Mouse (Mus musculus): ENCODE measurements around the gene Clstn1. TPM values are rescaled to one million over a fixed set of nuclear protein-coding genes. Genes with fewer than 3 reads are reported as not detected.

Gene Clstn1
- total and polyA plus RNA-seq, 2 experiments from 2014 or later, result 206 to 590 TPM

GRCm38 (mm10) chr4:149546797-149547444 lies 39.3 kb upstream of the Clstn1 start:
- no peak for TF ChIP-seq CTCF (IDR thresholded peaks at IDR 0.05; ENCODE audit: low read depth)
- no peak overlapping the region for H3K27ac ChIP-seq
- WGBS, result 88% methylated on average over 9 of the region's 9 CpGs
- no peak overlapping the region for H3K4me2 ChIP-seq (ENCODE audit: low read depth, low read length)
- peaks cover 22% of the 10 kb centered on the region; the same call in 1 of the 2 replicates for H3K36me3 ChIP-seq (ENCODE audit: insufficient read depth, low read length)
- DNase-seq (ENCODE audit: low spot score), result no peak
- ATAC-seq, result no peak
- H3K9me3 ChIP-seq (ENCODE audit: low read length), result no peaks in the 10 kb centered on the region
- no peak overlapping the region for H3K9ac ChIP-seq (replicated peaks; ENCODE audit: low read length)
- no peaks in the 10 kb centered on the region for H3K27me3 ChIP-seq (ENCODE audit: insufficient read depth, low read length)
- no peaks in the 10 kb centered on the region for H3K4me1 ChIP-seq (ENCODE audit: insufficient read depth, low read length)
- H3K4me3 ChIP-seq (ENCODE audit: low read length), result no peak overlapping the region

DNA sequence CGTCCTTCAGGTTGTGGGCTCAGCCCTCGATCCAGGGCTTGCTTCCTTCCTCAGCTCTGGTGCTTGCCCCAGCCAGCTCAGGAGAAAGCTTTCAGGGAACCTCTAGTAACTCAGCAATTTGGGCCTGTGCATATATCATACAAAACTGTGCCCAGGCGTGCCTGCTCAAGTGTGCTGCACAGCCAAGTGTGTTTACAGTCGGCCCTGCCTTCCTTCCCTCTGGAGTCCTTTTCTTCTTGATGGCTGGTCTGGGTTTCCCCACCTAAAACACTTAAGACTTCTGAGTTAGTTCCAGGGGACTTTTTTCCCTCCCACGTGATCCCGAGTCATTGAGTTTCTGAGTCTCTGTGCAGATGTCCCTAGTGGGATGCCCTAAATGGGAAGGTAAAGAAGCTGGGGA lies 38.7 kb upstream of the Clstn1 start:
- WGBS, result 86% methylated on average over 6 of the region's 6 CpGs
- Histone ChIP-seq H3K27me3 (ENCODE audit: insufficient read depth, low read length) (no peaks in the 10 kb centered on the region), H3K4me1 (ENCODE audit: insufficient read depth, low read length) (no peaks in the 10 kb centered on the region), H3K4me2 (ENCODE audit: low read depth, low read length) (no peak overlapping the region), H3K36me3 (ENCODE audit: insufficient read depth, low read length) (peaks cover 25% of the 10 kb centered on the region; the same call in 1 of the 2 replicates), H3K9me3 (ENCODE audit: low read length) (no peaks in the 10 kb centered on the region), H3K9ac (replicated peaks; ENCODE audit: low read length) (no peak overlapping the region), H3K27ac (no peak overlapping the region), H3K4me3 (ENCODE audit: low read length) (no peak overlapping the region)
- no peak for TF ChIP-seq CTCF (IDR thresholded peaks at IDR 0.05; ENCODE audit: low read depth)
- ATAC-seq (no peak), DNase-seq (ENCODE audit: low spot score) (no peak)

DNA sequence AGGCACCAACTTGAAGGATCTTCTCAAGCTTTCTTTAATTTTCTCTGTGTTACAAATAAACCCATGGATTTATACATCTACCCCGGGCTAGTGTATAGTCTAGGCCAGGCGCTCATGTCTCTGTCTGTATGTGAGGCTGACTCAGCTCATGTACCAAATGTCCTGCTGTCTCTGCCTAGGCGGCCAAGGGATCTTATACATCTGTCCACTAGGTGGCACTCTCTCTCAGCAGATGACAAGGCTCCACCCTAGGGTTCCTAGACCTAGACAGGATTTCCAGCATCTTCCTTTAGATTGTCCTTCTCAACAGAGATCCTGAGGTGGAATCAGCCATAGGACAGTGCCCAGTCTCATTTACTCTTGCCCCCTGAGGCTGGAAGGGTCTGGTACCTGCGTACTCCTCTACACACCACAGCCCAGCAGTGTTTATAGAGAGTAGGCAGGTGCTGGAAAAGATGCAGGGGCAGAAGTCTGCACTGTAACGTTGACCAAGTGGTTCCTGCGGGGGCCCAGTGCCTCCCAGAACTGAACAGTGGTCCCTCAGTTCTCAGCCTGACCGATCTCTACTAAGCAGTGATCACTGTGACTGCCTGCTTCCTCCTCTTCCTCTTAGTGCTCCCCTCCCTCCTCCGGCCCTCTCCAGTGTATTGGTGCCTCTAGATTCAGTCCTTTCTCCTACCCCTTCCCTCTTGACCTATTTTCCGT lies 36.9 kb upstream of the Clstn1 start:
- H3K27ac ChIP-seq, result no peak overlapping the region
- no peaks in the 10 kb centered on the region for H3K27me3 ChIP-seq (ENCODE audit: insufficient read depth, low read length)
- no peaks in the 10 kb centered on the region for H3K9me3 ChIP-seq (ENCODE audit: low read length)
- H3K4me2 ChIP-seq (ENCODE audit: low read depth, low read length), result no peak overlapping the region
- ATAC-seq, result peak; percentile 88
- H3K4me1 ChIP-seq (ENCODE audit: insufficient read depth, low read length), result no peaks in the 10 kb centered on the region
- peak; percentile 97 for TF ChIP-seq CTCF (IDR thresholded peaks at IDR 0.05; ENCODE audit: low read depth)
- DNase-seq (ENCODE audit: low spot score), result peak; percentile 93
- H3K4me3 ChIP-seq (ENCODE audit: low read length), result no peak overlapping the region
- no peak overlapping the region for H3K9ac ChIP-seq (replicated peaks; ENCODE audit: low read length)
- 63% methylated on average over 9 of the region's 9 CpGs for WGBS
- H3K36me3 ChIP-seq (ENCODE audit: insufficient read depth, low read length), result peaks cover 25% of the 10 kb centered on the region; the same call in 1 of the 2 replicates

DNA sequence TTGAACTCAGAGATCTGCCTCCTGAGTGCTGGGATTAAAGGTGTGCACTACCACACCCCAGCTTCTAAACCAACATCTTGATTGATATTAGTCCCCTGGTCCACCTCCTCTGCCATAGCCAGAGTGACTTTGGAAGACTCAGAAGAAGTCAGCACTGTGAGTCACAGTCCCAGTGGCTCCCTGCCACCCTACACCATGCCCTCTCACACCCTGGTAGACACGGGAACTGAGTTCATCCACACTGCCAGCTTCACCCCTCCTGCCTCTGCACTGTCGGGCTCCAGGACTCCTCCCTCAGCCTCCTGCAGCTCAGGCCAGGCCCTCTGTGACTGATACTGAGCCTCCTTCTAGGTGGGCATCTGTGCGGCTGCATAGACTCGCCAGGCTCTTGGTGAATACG lies 35.4 kb upstream of the Clstn1 start:
- DNase-seq (ENCODE audit: low spot score) (no peak), ATAC-seq (no peak)
- Histone ChIP-seq H3K4me3 (ENCODE audit: low read length) (no peak overlapping the region), H3K27ac (no peak overlapping the region), H3K9me3 (ENCODE audit: low read length) (no peaks in the 10 kb centered on the region), H3K4me2 (ENCODE audit: low read depth, low read length) (no peak overlapping the region), H3K27me3 (ENCODE audit: insufficient read depth, low read length) (no peaks in the 10 kb centered on the region), H3K4me1 (ENCODE audit: insufficient read depth, low read length) (no peaks in the 10 kb centered on the region), H3K36me3 (ENCODE audit: insufficient read depth, low read length) (peaks cover 18% of the 10 kb centered on the region; the same call in 1 of the 2 replicates), H3K9ac (replicated peaks; ENCODE audit: low read length) (no peak overlapping the region)
- no peak for TF ChIP-seq CTCF (IDR thresholded peaks at IDR 0.05; ENCODE audit: low read depth)
- 65% methylated on average over 5 of the region's 5 CpGs for whole genome bisulfite sequencing

DNA sequence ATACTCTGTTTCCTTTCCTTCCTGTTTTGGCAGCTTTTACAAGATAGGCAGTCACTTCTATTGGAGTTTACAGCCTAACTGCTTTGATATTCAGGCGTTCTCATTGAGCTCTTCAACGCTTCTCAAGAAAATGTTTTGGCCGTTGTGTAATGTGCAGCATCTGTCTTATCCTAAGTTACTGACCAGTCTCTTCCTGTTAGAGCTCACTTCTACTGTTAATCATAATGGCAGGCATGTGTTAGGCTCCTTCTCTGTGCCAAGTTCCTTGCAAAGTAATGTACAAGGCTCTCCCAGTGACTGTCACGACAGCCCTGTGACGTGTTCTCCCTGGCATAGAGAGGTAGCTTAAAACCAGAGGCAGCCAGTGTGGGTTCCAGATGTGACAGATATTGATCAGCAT lies 34.6 kb upstream of the Clstn1 start:
- H3K4me1 ChIP-seq (ENCODE audit: insufficient read depth, low read length), result no peaks in the 10 kb centered on the region
- no peak overlapping the region for H3K27ac ChIP-seq
- H3K9me3 ChIP-seq (ENCODE audit: low read length), result no peaks in the 10 kb centered on the region
- peaks cover 10% of the 10 kb centered on the region; the same call in 1 of the 2 replicates for H3K36me3 ChIP-seq (ENCODE audit: insufficient read depth, low read length)
- WGBS, result 81% methylated on average over 5 of the region's 5 CpGs
- no peak for ATAC-seq
- no peak overlapping the region for H3K9ac ChIP-seq (replicated peaks; ENCODE audit: low read length)
- no peak overlapping the region for H3K4me3 ChIP-seq (ENCODE audit: low read length)
- H3K4me2 ChIP-seq (ENCODE audit: low read depth, low read length), result no peak overlapping the region
- no peak for DNase-seq (ENCODE audit: low spot score)
- no peaks in the 10 kb centered on the region for H3K27me3 ChIP-seq (ENCODE audit: insufficient read depth, low read length)
- TF ChIP-seq CTCF (IDR thresholded peaks at IDR 0.05; ENCODE audit: low read depth), result no peak

DNA sequence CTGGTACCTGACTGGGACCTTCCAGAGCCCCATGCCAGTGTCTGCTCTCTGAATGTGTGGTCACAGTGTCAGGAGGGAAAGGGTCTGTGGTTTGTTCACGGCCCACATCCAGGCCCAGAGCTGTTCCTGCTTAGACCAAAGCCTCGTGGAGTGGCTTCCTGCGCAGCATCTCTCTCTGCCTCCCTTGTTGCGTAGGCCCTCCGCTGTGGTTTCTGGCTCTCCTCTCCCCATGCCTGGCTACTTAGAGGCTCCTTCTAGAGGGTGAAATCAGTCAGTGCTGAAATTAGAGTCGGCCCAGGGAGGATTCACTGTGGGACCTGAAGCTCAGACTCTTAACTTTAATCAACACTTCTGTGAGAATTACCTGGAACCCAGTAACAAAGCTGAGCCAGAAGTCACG lies 32.4 kb upstream of the Clstn1 start:
- 70% methylated on average over 7 of the region's 7 CpGs for WGBS
- H3K36me3 ChIP-seq (ENCODE audit: insufficient read depth, low read length), result peaks cover 7% of the 10 kb centered on the region; the same call in 1 of the 2 replicates
- H3K9me3 ChIP-seq (ENCODE audit: low read length), result no peaks in the 10 kb centered on the region
- no peak overlapping the region for H3K4me3 ChIP-seq (ENCODE audit: low read length)
- no peaks in the 10 kb centered on the region for H3K27me3 ChIP-seq (ENCODE audit: insufficient read depth, low read length)
- H3K4me2 ChIP-seq (ENCODE audit: low read depth, low read length), result no peak overlapping the region
- H3K9ac ChIP-seq (replicated peaks; ENCODE audit: low read length), result no peak overlapping the region
- no peak overlapping the region for H3K27ac ChIP-seq
- no peak for TF ChIP-seq CTCF (IDR thresholded peaks at IDR 0.05; ENCODE audit: low read depth)
- DNase-seq (ENCODE audit: low spot score) (no peak), ATAC-seq (no peak)
- no peaks in the 10 kb centered on the region for H3K4me1 ChIP-seq (ENCODE audit: insufficient read depth, low read length)

- no peaks in the 10 kb centered on the region for H3K9me3 ChIP-seq (ENCODE audit: low read length)
- H3K4me2 ChIP-seq (ENCODE audit: low read depth, low read length), result no peak overlapping the region
- no peak overlapping the region for H3K9ac ChIP-seq (replicated peaks; ENCODE audit: low read length)
- ATAC-seq, result no peak
- H3K4me1 ChIP-seq (ENCODE audit: insufficient read depth, low read length), result no peaks in the 10 kb centered on the region
- H3K4me3 ChIP-seq (ENCODE audit: low read length), result no peak overlapping the region
- H3K36me3 ChIP-seq (ENCODE audit: insufficient read depth, low read length), result 0 out of 2 replicates have a peak, but pooled peaks cover 4% of the 10 kb centered on the region
- DNase-seq (ENCODE audit: low spot score), result no peak
- H3K27ac ChIP-seq, result no peak overlapping the region
- no peak for TF ChIP-seq CTCF (IDR thresholded peaks at IDR 0.05; ENCODE audit: low read depth)
- H3K27me3 ChIP-seq (ENCODE audit: insufficient read depth, low read length), result no peaks in the 10 kb centered on the region
- 82% methylated on average over 4 of the region's 4 CpGs for WGBS
Measured at GRCm38 (mm10) chr4:149556111-149556510, 30.2 kb upstream of the Clstn1 start.
